Mouse (Mus musculus) intestine, embryonic 15.5 days (tissue): Measurements from ENCODE around the gene Dlg4. TPM values are rescaled to one million over a fixed set of nuclear protein-coding genes. Genes with fewer than 3 reads are reported as not detected.
"Not testable (repeated sequence)": the region's sequence is repeated elsewhere in the genome, so short reads cannot be mapped to it uniquely, and the experiment has no call there.

Experiments
- ATAC-seq: fragments of 200-750 bp; cut with Nextera tagmentation; 2 replicates; pipeline ENCODE4 v1.8.0; 2017; ENCODE audit warnings: moderate TSS enrichment, moderate library complexity
- H3K27ac ChIP-seq: fragments of 300-500 bp; sonication (generic); 2 replicates; pipeline ENCODE4 v1.5.1; 2015; ENCODE audit warnings: mild to moderate bottlenecking, inconsistent platforms
- H3K27me3 ChIP-seq: fragments of 300-500 bp; sonication (generic); replicated peaks from 2 replicates; pipeline ENCODE4 v1.6.1; 2015; ENCODE audit warnings: inconsistent platforms
- H3K36me3 ChIP-seq: fragments of 300-500 bp; sonication (generic); 2 replicates; pipeline ENCODE4 v1.6.1; 2015; ENCODE audit warnings: inconsistent platforms
- H3K4me1 ChIP-seq: fragments of 300-500 bp; sonication (generic); replicated peaks from 2 replicates; pipeline ENCODE4 v1.6.1; 2015; ENCODE audit warnings: inconsistent platforms
- H3K4me2 ChIP-seq: fragments of 300-500 bp; sonication (generic); replicated peaks from 2 replicates; pipeline ENCODE4 v1.6.1; 2015; ENCODE audit warnings: mild to moderate bottlenecking, inconsistent platforms
- H3K4me3 ChIP-seq: fragments of 300-500 bp; sonication (generic); replicated peaks from 2 replicates; pipeline ENCODE4 v1.5.1; 2015; ENCODE audit warnings: inconsistent platforms
- H3K9ac ChIP-seq: fragments of 300-500 bp; sonication (generic); 2 replicates; pipeline ENCODE4 v1.6.1; 2015; ENCODE audit warnings: inconsistent platforms
- H3K9me3 ChIP-seq: fragments of 300-500 bp; sonication (generic); 2 replicates; pipeline ENCODE4 v1.6.1; 2016; ENCODE audit warnings: inconsistent platforms
- WGBS: fragments of 180-500 bp; shearing (Covaris S2); methylation state at CpG from one replicate; pipeline ENCODE4 v1.1.7; 2015; 5-methylcytosine and 5-hydroxymethylcytosine counted together
- polyA plus RNA-seq: library from polyadenylated mRNA; unstranded; fragments of >200 nt; fragmentation: Nextera tagmentation; extraction: Ambion mirVana; gene quantifications from 2 replicates; pipeline ENCODE4 v1.2.1, GENCODE M21; 2015

Dlg4 gene
- polyA plus RNA-seq, 1 experiment from 2014 or later: 7.2 TPM

DNA sequence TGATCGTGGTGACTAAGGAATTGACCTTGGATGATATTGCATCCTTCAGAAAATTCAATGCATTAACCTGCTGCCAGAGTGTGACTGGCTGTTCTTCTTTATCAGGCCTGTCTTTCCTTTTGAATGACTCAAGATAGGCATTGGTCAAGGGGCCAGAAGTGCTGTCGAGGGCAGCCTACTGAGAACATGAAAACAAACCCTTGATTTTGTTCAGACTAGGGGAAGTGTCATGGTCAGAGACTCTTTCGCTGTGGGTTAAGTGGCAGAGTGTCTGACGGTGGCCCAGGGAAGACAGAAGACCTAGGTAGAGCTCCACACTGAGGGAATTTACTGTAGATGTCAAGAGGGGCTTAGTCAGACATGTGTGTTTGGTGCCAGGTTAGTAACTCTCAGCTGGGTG lies 50.0 kb downstream of the Dlg4 start:
- Histone ChIP-seq H3K9me3 (no peaks in the 10 kb centered on the region), H3K27ac (no peak overlapping the region), H3K27me3 (no peaks in the 10 kb centered on the region), H3K9ac (no peak overlapping the region), H3K4me1 (no peaks in the 10 kb centered on the region), H3K36me3 (no peaks in the 10 kb centered on the region), H3K4me2 (no peak overlapping the region), H3K4me3 (no peak overlapping the region)
- WGBS: 67% methylated on average over 4 of the region's 4 CpGs
- ATAC-seq: no peak

- H3K4me1 ChIP-seq: no peaks in the 10 kb centered on the region
Observed at GRCm38 (mm10) chr11:70068245-70068644, 51.5 kb downstream of the Dlg4 start.

GRCm38 (mm10) chr11:70070057-70070456 lies 53.3 kb downstream of the Dlg4 start:
- 0 out of 2 replicates have a peak, but pooled peaks have one; percentile 23 for ATAC-seq

More at GRCm38 (mm10) chr11:70068245-70068644, 51.5 kb downstream of the Dlg4 start:
- ATAC-seq: no peak
- H3K4me2 ChIP-seq: no peak overlapping the region
- H3K4me3 ChIP-seq: no peak overlapping the region
- 57% methylated on average over 3 of the region's 3 CpGs for WGBS
- no peaks in the 10 kb centered on the region for H3K27me3 ChIP-seq
- H3K9ac ChIP-seq: no peak overlapping the region
- no peak overlapping the region for H3K27ac ChIP-seq
- no peaks in the 10 kb centered on the region for H3K9me3 ChIP-seq
- no peaks in the 10 kb centered on the region for H3K36me3 ChIP-seq

DNA sequence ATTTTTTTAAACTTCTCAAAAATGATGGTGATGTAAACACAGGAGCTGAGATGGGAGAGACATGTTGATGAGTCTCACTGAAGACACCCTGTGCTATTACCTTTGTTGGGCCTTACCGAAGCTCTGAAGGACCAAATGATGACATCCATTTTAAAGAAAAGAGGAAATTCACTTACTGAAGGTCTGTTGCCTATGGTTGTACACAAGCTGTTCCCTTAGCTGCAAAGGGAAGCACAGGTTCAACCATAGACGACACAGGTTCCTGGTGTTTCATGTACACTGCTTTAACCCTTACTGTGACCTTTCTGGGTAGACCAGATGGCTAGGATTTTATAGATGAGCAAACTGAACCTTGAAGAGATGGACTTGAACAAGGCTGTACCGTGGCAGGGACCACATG lies 53.9 kb downstream of the Dlg4 start:
- 73% methylated on average over 3 of the region's 3 CpGs for WGBS
- not testable (repeated sequence) for H3K27ac ChIP-seq, H3K4me1 ChIP-seq, H3K9me3 ChIP-seq, H3K9ac ChIP-seq, ATAC-seq, H3K4me3 ChIP-seq, H3K27me3 ChIP-seq, H3K36me3 ChIP-seq, H3K4me2 ChIP-seq

More at GRCm38 (mm10) chr11:70070057-70070456, 53.3 kb downstream of the Dlg4 start:
- no peaks in the 10 kb centered on the region for H3K27me3 ChIP-seq
- 53% methylated on average over 6 of the region's 6 CpGs for WGBS
- H3K9me3 ChIP-seq: no peaks in the 10 kb centered on the region
- H3K9ac ChIP-seq: no peak overlapping the region
- H3K27ac ChIP-seq: no peak overlapping the region
- no peak overlapping the region for H3K4me3 ChIP-seq
- H3K4me2 ChIP-seq: no peak overlapping the region
- H3K36me3 ChIP-seq: no peaks in the 10 kb centered on the region
- no peaks in the 10 kb centered on the region for H3K4me1 ChIP-seq

DNA sequence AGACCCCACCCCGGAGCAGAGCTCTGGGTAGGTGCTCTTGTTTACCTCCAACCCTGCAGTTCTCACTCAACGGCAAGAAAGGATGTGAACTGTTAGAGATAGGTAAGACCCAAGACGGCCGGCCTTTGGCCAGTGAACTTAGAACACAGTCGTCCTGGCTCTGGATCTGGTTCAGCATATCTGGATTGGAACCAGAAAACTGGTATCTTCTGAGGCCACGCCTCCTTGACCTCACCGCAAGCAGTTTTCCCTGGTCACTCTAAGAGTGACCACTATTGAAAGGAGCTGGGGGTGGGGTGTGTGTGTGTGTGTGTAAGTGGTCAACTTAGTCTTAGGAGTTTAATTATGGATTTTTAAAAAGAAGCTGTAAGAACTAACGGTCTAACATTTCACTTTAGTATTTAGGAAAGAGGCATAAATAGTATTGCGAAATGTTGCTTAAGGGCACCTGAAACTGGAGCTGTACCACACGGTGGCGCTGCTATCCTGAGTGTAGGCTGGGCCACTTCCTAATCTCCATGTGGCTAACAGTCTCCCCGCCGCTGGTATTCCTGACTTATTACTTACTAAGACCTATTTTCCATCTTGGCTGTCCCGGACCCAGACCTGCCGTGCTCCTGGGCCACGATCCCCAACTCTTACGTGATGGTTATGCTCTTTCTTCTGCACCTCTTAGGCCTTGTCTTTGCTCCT lies 57.8 kb downstream of the Dlg4 start:
- Histone ChIP-seq H3K9ac (no peak overlapping the region), H3K27me3 (no peaks in the 10 kb centered on the region), H3K36me3 (no peaks in the 10 kb centered on the region), H3K27ac (no peak overlapping the region), H3K4me2 (peak overlapping the region; percentile 34; the same call in 1 of the 2 replicates), H3K9me3 (no peaks in the 10 kb centered on the region), H3K4me3 (no peak overlapping the region), H3K4me1 (no peaks in the 10 kb centered on the region)
- no peak for ATAC-seq
- 38% methylated on average over 17 of the region's 17 CpGs for WGBS

DNA sequence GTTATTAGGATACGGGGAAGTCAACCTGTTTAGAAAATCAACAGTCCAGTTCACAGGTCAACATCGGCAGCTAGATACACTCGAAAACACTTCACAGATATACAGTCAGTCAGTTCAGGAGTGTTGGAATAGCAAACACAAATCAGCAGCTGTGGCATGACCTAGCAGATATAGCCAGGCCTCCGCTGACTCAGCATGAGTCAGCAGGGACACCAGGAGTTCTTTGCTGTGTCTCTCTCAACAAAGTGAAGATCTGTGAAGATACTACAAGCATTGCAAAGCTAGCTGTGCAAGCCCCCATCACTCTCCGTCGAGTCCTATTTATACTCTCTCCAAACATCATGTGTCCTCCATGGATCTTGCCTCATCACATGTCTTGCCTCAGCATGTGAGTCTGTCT lies 58.8 kb downstream of the Dlg4 start:
- Histone ChIP-seq H3K9ac (no peak overlapping the region), H3K4me3 (no peak overlapping the region), H3K4me2 (no peak overlapping the region), H3K27ac (no peak overlapping the region), H3K36me3 (no peaks in the 10 kb centered on the region), H3K27me3 (no peaks in the 10 kb centered on the region), H3K9me3 (no peaks in the 10 kb centered on the region), H3K4me1 (no peaks in the 10 kb centered on the region)
- no peak for ATAC-seq
- 79% methylated on average over 6 of the region's 6 CpGs for WGBS

GRCm38 (mm10) chr11:70077441-70077840 lies 60.7 kb downstream of the Dlg4 start:
- Histone ChIP-seq H3K36me3 (no peaks in the 10 kb centered on the region), H3K4me3 (no peak overlapping the region), H3K27me3 (no peaks in the 10 kb centered on the region), H3K4me1 (no peaks in the 10 kb centered on the region), H3K4me2 (no peak overlapping the region), H3K9ac (no peak overlapping the region), H3K9me3 (no peaks in the 10 kb centered on the region), H3K27ac (no peak overlapping the region)
- WGBS: 55% methylated on average over 3 of the region's 3 CpGs
- ATAC-seq: no peak

DNA sequence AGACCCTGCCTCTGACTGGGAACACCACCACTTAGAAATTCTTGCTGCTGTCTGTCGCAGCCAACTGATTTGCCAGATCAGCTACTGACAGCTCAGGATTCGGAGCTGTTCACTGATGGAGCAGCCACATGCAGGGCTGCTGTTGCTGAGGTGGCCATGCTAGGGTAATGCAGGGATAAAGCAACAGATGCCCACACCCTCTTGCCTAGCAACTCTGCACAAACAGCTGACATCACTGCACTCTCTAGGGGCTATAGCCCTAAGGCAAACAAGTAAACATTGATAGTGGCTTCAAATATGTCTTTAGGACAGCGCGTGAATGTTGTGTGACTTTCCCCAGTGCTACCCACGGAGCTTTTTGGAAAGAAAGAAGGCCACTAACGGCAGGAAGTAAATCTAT lies 62.4 kb downstream of the Dlg4 start:
- Histone ChIP-seq H3K9me3 (no peaks in the 10 kb centered on the region), H3K27me3 (no peaks in the 10 kb centered on the region), H3K9ac (no peak overlapping the region), H3K36me3 (no peaks in the 10 kb centered on the region), H3K27ac (no peak overlapping the region), H3K4me2 (no peak overlapping the region), H3K4me3 (no peak overlapping the region), H3K4me1 (no peaks in the 10 kb centered on the region)
- WGBS: 49% methylated on average over 6 of the region's 6 CpGs
- no peak for ATAC-seq

DNA sequence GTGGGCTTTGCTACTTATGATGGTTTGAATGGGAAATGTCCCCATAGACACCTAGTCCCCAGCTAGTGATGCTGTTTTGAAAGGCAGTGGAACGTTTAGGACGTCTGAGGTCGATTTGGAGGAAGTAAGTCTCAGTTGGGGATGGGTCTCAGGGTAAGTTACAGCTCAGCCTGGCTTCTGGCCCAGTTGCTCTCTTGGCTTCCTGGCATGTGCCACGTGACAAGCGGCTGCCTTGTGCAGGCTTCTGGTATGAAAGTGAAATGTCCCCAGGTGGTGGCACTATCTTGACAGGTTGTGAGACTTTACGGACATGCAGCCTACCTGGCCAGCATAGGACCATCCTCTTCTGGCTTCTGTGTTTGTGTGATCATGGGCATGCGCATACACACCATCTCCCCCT lies 63.2 kb downstream of the Dlg4 start:
- H3K36me3 ChIP-seq: no peaks in the 10 kb centered on the region
- no peak for ATAC-seq
- H3K4me3 ChIP-seq: no peak overlapping the region
- no peak overlapping the region for H3K4me2 ChIP-seq
- H3K9me3 ChIP-seq: no peaks in the 10 kb centered on the region
- WGBS: 71% methylated on average over 7 of the region's 7 CpGs
- H3K4me1 ChIP-seq: no peaks in the 10 kb centered on the region
- H3K27me3 ChIP-seq: no peaks in the 10 kb centered on the region
- no peak overlapping the region for H3K27ac ChIP-seq
- no peak overlapping the region for H3K9ac ChIP-seq

DNA sequence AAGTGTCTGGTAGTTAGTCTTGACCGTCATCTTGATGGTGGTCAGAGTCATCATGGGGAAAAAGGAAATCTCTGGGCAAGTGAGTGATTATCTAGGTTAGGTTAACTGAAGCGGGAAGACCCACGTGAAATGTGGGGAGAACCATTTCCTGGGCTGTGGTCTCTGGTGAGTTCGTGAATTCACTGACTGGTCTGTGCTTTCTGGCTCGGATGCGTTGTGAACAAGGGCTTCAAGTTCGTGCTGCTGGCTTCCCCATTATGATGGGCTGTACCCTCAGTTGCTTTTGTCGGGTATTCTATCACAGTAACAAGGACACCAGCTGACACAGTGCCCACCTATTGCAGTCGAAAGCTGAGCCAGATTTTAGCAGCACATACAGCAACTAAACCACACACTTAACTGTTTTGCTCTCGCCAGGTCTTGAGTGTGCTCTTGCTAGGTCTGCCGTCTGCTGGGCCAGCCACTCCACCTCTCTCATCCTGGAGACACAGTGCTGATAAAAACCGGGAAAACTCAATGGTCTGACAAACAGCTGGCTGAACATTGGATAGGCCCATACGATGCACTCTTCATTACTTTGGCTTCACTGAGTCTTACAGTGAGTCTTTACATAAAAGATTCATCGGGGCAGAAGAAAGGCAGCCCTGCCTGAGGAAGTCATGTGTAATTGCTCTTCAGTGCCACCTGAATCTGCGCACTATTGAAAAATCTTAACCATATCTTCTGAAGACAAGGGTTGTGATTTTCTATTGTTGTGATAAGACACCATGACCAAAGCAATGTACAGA lies 64.3 kb downstream of the Dlg4 start:
- no peak overlapping the region for H3K27ac ChIP-seq
- H3K9ac ChIP-seq: no peak overlapping the region
- no peaks in the 10 kb centered on the region for H3K4me1 ChIP-seq
- 84% methylated on average over 15 of the region's 15 CpGs for WGBS
- no peak overlapping the region for H3K4me3 ChIP-seq
- no peak overlapping the region for H3K4me2 ChIP-seq
- ATAC-seq: no peak
- no peaks in the 10 kb centered on the region for H3K9me3 ChIP-seq
- H3K36me3 ChIP-seq: no peaks in the 10 kb centered on the region
- H3K27me3 ChIP-seq: no peaks in the 10 kb centered on the region

DNA sequence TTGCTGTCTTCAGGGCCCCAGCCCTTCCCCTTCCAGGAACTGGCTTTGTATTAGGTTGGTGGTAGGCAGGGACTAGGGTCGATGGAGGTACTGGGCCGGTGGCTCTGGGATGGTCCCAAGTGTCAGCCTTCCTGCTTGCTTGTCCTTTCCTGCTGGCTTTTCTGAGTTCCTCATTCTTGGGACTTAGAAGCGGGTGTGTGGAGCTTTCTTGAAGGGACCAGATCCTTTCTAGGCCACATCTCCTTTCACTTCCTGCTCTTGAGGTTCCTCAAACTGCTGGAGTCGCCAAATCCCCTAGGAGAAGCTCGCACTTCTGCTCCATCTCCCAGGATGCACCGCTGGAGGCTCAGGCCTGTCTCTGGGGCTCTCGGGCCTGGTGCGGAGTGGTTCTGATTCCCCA lies 67.8 kb downstream of the Dlg4 start:
- WGBS: 81% methylated on average over 8 of the region's 8 CpGs
- Histone ChIP-seq H3K4me2 (no peak overlapping the region), H3K4me3 (no peak overlapping the region), H3K4me1 (no peaks in the 10 kb centered on the region), H3K9ac (no peak overlapping the region), H3K9me3 (no peaks in the 10 kb centered on the region), H3K27ac (no peak overlapping the region), H3K36me3 (no peaks in the 10 kb centered on the region), H3K27me3 (no peaks in the 10 kb centered on the region)
- no peak for ATAC-seq

GRCm38 (mm10) chr11:70091986-70092783 lies 75.4 kb downstream of the Dlg4 start, which contains the start of gene Asgr2:
Gene Asgr2, plus strand, starts transcription at chr11:70092644.
- 68% methylated on average over 12 of the region's 12 CpGs for WGBS
- ATAC-seq: no peak
- H3K4me3 ChIP-seq: no peak within 1 kb of the TSS
- no peaks in the 10 kb centered on the region for H3K27me3 ChIP-seq
- H3K9me3 ChIP-seq: no peaks in the 10 kb centered on the region
- no peaks in the 10 kb centered on the region for H3K4me1 ChIP-seq
- H3K4me2 ChIP-seq: no peak within 1 kb of the TSS
- H3K36me3 ChIP-seq: no peaks in the 10 kb centered on the region
- no peak within 1 kb of the TSS for H3K27ac ChIP-seq
- H3K9ac ChIP-seq: no peak within 1 kb of the TSS
